Mouse (Mus musculus): ENCODE results near the gene Tubb3. TPM values are rescaled to one million over a fixed set of nuclear protein-coding genes. Genes with fewer than 3 reads are reported as not detected.
A peak's percentile ranks its signal among the peaks of the same experiment; 100 is the strongest.

The Tubb3 gene
- 9.3 and 11.2 TPM in 2 replicates for polyA plus RNA-seq (2014; fragmentation: Nextera tagmentation; extraction: Ambion mirVana)

- Histone ChIP-seq H3K27ac (replicated peaks; ENCODE audit: low read depth, low read length) (no peak within 1 kb of the TSS), H3K9me3 (ENCODE audit: control insufficient read depth, low read length) (no peaks in the 10 kb centered on the region), H3K27me3 (ENCODE audit: control insufficient read depth, insufficient read depth, low read length) (peaks cover 52% of the 10 kb centered on the region), H3K4me1 (ENCODE audit: control insufficient read depth, insufficient read depth, low read length) (0 out of 2 replicates have a peak, but pooled peaks cover 7% of the 10 kb centered on the region), H3K4me3 (ENCODE audit: low read depth, low read length) (peak within 1 kb of the TSS; percentile 28), H3K9ac (ENCODE audit: low read length) (no peak within 1 kb of the TSS), H3K36me3 (ENCODE audit: control insufficient read depth, insufficient read depth, low read length) (no peaks in the 10 kb centered on the region), H3K4me2 (ENCODE audit: low read depth, severe bottlenecking) (peak within 1 kb of the TSS; percentile 36)
- ATAC-seq (ENCODE audit: insufficient number of reproducible peaks, low FRiP score, low TSS enrichment, low read depth) (peak; percentile 63; the same call in 1 of the 2 replicates), DNase-seq (ENCODE audit: low spot score) (peak; percentile 74)
- under 1% methylated on average over 29 of the region's 29 CpGs for WGBS
Measured at GRCm38 (mm10) chr8:123411246-123411645, at the start of gene Tubb3. TSS of gene Tubb3 (plus strand) at chr8:123411424.

GRCm38 (mm10) chr8:123373403-123374238, 37.6 kb upstream of the Tubb3 start, which contains the start of gene Tcf25:
TSS of gene Tcf25 (plus strand) at chr8:123373753.
- Histone ChIP-seq H3K9me3 (ENCODE audit: control insufficient read depth, low read length) (no peaks in the 10 kb centered on the region), H3K4me1 (ENCODE audit: control insufficient read depth, insufficient read depth, low read length) (0 out of 2 replicates have a peak, but pooled peaks cover 3% of the 10 kb centered on the region), H3K27me3 (ENCODE audit: control insufficient read depth, insufficient read depth, low read length) (no peaks in the 10 kb centered on the region), H3K36me3 (ENCODE audit: control insufficient read depth, insufficient read depth, low read length) (peaks cover 2% of the 10 kb centered on the region; the same call in 1 of the 2 replicates), H3K9ac (ENCODE audit: low read length) (peak within 1 kb of the TSS; percentile 82), H3K4me3 (ENCODE audit: low read depth, low read length) (peak within 1 kb of the TSS; percentile 78), H3K4me2 (ENCODE audit: low read depth, severe bottlenecking) (peak within 1 kb of the TSS; percentile 77), H3K27ac (replicated peaks; ENCODE audit: low read depth, low read length) (peak within 1 kb of the TSS; percentile 91)
- WGBS = under 1% methylated on average over 75 of the region's 75 CpGs
- ATAC-seq (ENCODE audit: insufficient number of reproducible peaks, low FRiP score, low TSS enrichment, low read depth) (peak; percentile 83), DNase-seq (ENCODE audit: low spot score) (peak; percentile 98)

GRCm38 (mm10) chr8:123374239-123374578, 37.0 kb upstream of the Tubb3 start:
- peak overlapping the region; percentile 78 for H3K4me3 ChIP-seq (ENCODE audit: low read depth, low read length)
- 0 out of 2 replicates have a peak, but pooled peaks cover 3% of the 10 kb centered on the region for H3K4me1 ChIP-seq (ENCODE audit: control insufficient read depth, insufficient read depth, low read length)
- 0% methylated on average over 20 of the region's 20 CpGs for WGBS
- H3K27ac ChIP-seq (replicated peaks; ENCODE audit: low read depth, low read length) = peak overlapping the region; percentile 91
- no peaks in the 10 kb centered on the region for H3K27me3 ChIP-seq (ENCODE audit: control insufficient read depth, insufficient read depth, low read length)
- peak overlapping the region; percentile 77 for H3K4me2 ChIP-seq (ENCODE audit: low read depth, severe bottlenecking)
- ATAC-seq (ENCODE audit: insufficient number of reproducible peaks, low FRiP score, low TSS enrichment, low read depth) (peak; percentile 83), DNase-seq (ENCODE audit: low spot score) (peak; percentile 97)
- no peaks in the 10 kb centered on the region for H3K9me3 ChIP-seq (ENCODE audit: control insufficient read depth, low read length)
- peak overlapping the region; percentile 82 for H3K9ac ChIP-seq (ENCODE audit: low read length)
- peaks cover 2% of the 10 kb centered on the region; the same call in 1 of the 2 replicates for H3K36me3 ChIP-seq (ENCODE audit: control insufficient read depth, insufficient read depth, low read length)

- WGBS = 81% methylated on average over 10 of the region's 10 CpGs
- no peak overlapping the region for H3K9ac ChIP-seq (ENCODE audit: low read length)
Measured at GRCm38 (mm10) chr8:123375701-123376100, 35.5 kb upstream of the Tubb3 start.

GRCm38 (mm10) chr8:123376106-123376505, 35.1 kb upstream of the Tubb3 start:
- no peaks in the 10 kb centered on the region for H3K9me3 ChIP-seq (ENCODE audit: control insufficient read depth, low read length)
- 80% methylated on average over 8 of the region's 8 CpGs for WGBS
- peaks cover 2% of the 10 kb centered on the region; the same call in 1 of the 2 replicates for H3K36me3 ChIP-seq (ENCODE audit: control insufficient read depth, insufficient read depth, low read length)
- no peak overlapping the region for H3K9ac ChIP-seq (ENCODE audit: low read length)
- H3K4me1 ChIP-seq (ENCODE audit: control insufficient read depth, insufficient read depth, low read length) = 0 out of 2 replicates have a peak, but pooled peaks cover 3% of the 10 kb centered on the region
- no peak for ATAC-seq (ENCODE audit: insufficient number of reproducible peaks, low FRiP score, low TSS enrichment, low read depth)
- no peak for DNase-seq (ENCODE audit: low spot score)
- no peak overlapping the region for H3K27ac ChIP-seq (replicated peaks; ENCODE audit: low read depth, low read length)
- H3K27me3 ChIP-seq (ENCODE audit: control insufficient read depth, insufficient read depth, low read length) = no peaks in the 10 kb centered on the region
- H3K4me2 ChIP-seq (ENCODE audit: low read depth, severe bottlenecking) = no peak overlapping the region
- no peak overlapping the region for H3K4me3 ChIP-seq (ENCODE audit: low read depth, low read length)

More at GRCm38 (mm10) chr8:123375701-123376100, 35.5 kb upstream of the Tubb3 start:
- Histone ChIP-seq H3K4me2 (ENCODE audit: low read depth, severe bottlenecking) (no peak overlapping the region), H3K27me3 (ENCODE audit: control insufficient read depth, insufficient read depth, low read length) (no peaks in the 10 kb centered on the region), H3K4me3 (ENCODE audit: low read depth, low read length) (no peak overlapping the region), H3K4me1 (ENCODE audit: control insufficient read depth, insufficient read depth, low read length) (0 out of 2 replicates have a peak, but pooled peaks cover 3% of the 10 kb centered on the region), H3K36me3 (ENCODE audit: control insufficient read depth, insufficient read depth, low read length) (peaks cover 2% of the 10 kb centered on the region; the same call in 1 of the 2 replicates), H3K27ac (replicated peaks; ENCODE audit: low read depth, low read length) (no peak overlapping the region), H3K9me3 (ENCODE audit: control insufficient read depth, low read length) (no peaks in the 10 kb centered on the region)
- DNase-seq (ENCODE audit: low spot score) (no peak), ATAC-seq (ENCODE audit: insufficient number of reproducible peaks, low FRiP score, low TSS enrichment, low read depth) (no peak)

- Histone ChIP-seq H3K27me3 (ENCODE audit: control insufficient read depth, insufficient read depth, low read length) (no peaks in the 10 kb centered on the region), H3K9ac (ENCODE audit: low read length) (no peak overlapping the region), H3K4me2 (ENCODE audit: low read depth, severe bottlenecking) (no peak overlapping the region), H3K9me3 (ENCODE audit: control insufficient read depth, low read length) (no peaks in the 10 kb centered on the region), H3K36me3 (ENCODE audit: control insufficient read depth, insufficient read depth, low read length) (peaks cover 25% of the 10 kb centered on the region), H3K4me3 (ENCODE audit: low read depth, low read length) (no peak overlapping the region), H3K27ac (replicated peaks; ENCODE audit: low read depth, low read length) (no peak overlapping the region), H3K4me1 (ENCODE audit: control insufficient read depth, insufficient read depth, low read length) (no peaks in the 10 kb centered on the region)
- DNase-seq (ENCODE audit: low spot score) (no peak), ATAC-seq (ENCODE audit: insufficient number of reproducible peaks, low FRiP score, low TSS enrichment, low read depth) (no peak)
- WGBS = 92% methylated on average over 4 of the region's 4 CpGs
Measured at GRCm38 (mm10) chr8:123381711-123382110, 29.5 kb upstream of the Tubb3 start.

GRCm38 (mm10) chr8:123382516-123382915, 28.7 kb upstream of the Tubb3 start:
- ATAC-seq (ENCODE audit: insufficient number of reproducible peaks, low FRiP score, low TSS enrichment, low read depth) (no peak), DNase-seq (ENCODE audit: low spot score) (no peak)
- Histone ChIP-seq H3K9me3 (ENCODE audit: control insufficient read depth, low read length) (no peaks in the 10 kb centered on the region), H3K36me3 (ENCODE audit: control insufficient read depth, insufficient read depth, low read length) (peaks cover 31% of the 10 kb centered on the region), H3K27ac (replicated peaks; ENCODE audit: low read depth, low read length) (no peak overlapping the region), H3K27me3 (ENCODE audit: control insufficient read depth, insufficient read depth, low read length) (no peaks in the 10 kb centered on the region), H3K4me2 (ENCODE audit: low read depth, severe bottlenecking) (no peak overlapping the region), H3K4me3 (ENCODE audit: low read depth, low read length) (no peak overlapping the region), H3K9ac (ENCODE audit: low read length) (no peak overlapping the region), H3K4me1 (ENCODE audit: control insufficient read depth, insufficient read depth, low read length) (no peaks in the 10 kb centered on the region)
- 91% methylated on average over 8 of the region's 8 CpGs for WGBS

- DNase-seq (ENCODE audit: low spot score) = no peak
- H3K4me1 ChIP-seq (ENCODE audit: control insufficient read depth, insufficient read depth, low read length) = no peaks in the 10 kb centered on the region
- H3K4me2 ChIP-seq (ENCODE audit: low read depth, severe bottlenecking) = no peak overlapping the region
- H3K4me3 ChIP-seq (ENCODE audit: low read depth, low read length) = no peak overlapping the region
- peaks cover 40% of the 10 kb centered on the region for H3K36me3 ChIP-seq (ENCODE audit: control insufficient read depth, insufficient read depth, low read length)
- 76% methylated on average over 9 of the region's 9 CpGs for WGBS
- ATAC-seq (ENCODE audit: insufficient number of reproducible peaks, low FRiP score, low TSS enrichment, low read depth) = no peak
- no peak overlapping the region for H3K9ac ChIP-seq (ENCODE audit: low read length)
- H3K27me3 ChIP-seq (ENCODE audit: control insufficient read depth, insufficient read depth, low read length) = no peaks in the 10 kb centered on the region
- H3K9me3 ChIP-seq (ENCODE audit: control insufficient read depth, low read length) = no peaks in the 10 kb centered on the region
- no peak overlapping the region for H3K27ac ChIP-seq (replicated peaks; ENCODE audit: low read depth, low read length)
Measured at GRCm38 (mm10) chr8:123384883-123385540, 26.2 kb upstream of the Tubb3 start.
